Mouse (Mus musculus) olfactory bulb, adult 2 months (tissue): ENCODE results near the gene Larp6.

Experiments
- CTCF ChIP-seq: fragments of 200-500 bp; IDR thresholded peaks from 2 replicates; pipeline ENCODE4 v1.5.1; 2012; ENCODE audit warnings: low read depth, mild to moderate bottlenecking, low read length, moderate library complexity; ENCODE audit not compliant: insufficient read depth
- POLR2A ChIP-seq: fragments of 200-500 bp; IDR thresholded peaks from 2 replicates; pipeline ENCODE4 v1.6.1; 2012; ENCODE audit warnings: mild to moderate bottlenecking, low read depth, low read length, moderate library complexity; ENCODE audit not compliant: insufficient read depth

DNA sequence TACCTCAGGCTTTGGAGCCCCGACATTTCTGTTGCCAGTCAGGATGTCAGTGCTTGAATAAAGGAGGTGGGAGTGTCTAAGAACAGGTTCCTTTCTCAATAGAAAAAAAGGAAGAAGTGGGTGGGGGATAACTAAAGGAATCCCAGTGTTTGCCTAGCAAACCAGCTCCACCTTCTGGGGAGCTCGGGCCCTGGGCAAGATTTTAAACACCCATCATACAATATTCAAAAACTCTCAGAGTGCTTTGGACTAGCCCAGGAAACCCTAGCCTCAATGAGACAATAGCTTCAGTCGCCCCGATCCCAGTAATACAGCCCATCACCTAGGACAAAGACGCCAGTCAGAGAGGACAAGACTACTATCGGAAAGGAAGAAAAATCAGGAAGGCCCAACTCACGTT, 25.4 kb upstream of the Larp6 start:
- TF ChIP-seq CTCF: no peak
- no peak for TF ChIP-seq POLR2A
